Mouse (Mus musculus) adipocyte (in vitro differentiated cells): ENCODE results near the gene Spocd1.

ENCODE experiments used
- DNase-seq: peaks from one replicate; pipeline ENCODE4 v3.0.0-alpha.2; 2016; ENCODE audit warnings: low spot score

Gene Spocd1

GRCm38 (mm10) chr4:129974285-129974684 is 45.2 kb downstream of the Spocd1 start:
- no peak for DNase-seq

GRCm38 (mm10) chr4:129977256-129977655 is 48.2 kb downstream of the Spocd1 start:
- no peak for DNase-seq

- no peak for DNase-seq
Measured at GRCm38 (mm10) chr4:129978227-129978626, 49.2 kb downstream of the Spocd1 start.

GRCm38 (mm10) chr4:129978930-129979329 is 49.9 kb downstream of the Spocd1 start:
- no peak for DNase-seq

- no peak for DNase-seq
Measured at GRCm38 (mm10) chr4:129981657-129982056, 52.6 kb downstream of the Spocd1 start.

GRCm38 (mm10) chr4:129983046-129983445 is 54.0 kb downstream of the Spocd1 start:
- no peak for DNase-seq

GRCm38 (mm10) chr4:129983764-129984420 is 54.8 kb downstream of the Spocd1 start:
- peak; percentile 64 for DNase-seq

- DNase-seq: no peak
Measured at GRCm38 (mm10) chr4:129984421-129985061, 55.5 kb downstream of the Spocd1 start, which contains the start of gene Adgrb2. Adgrb2 (plus strand) TSS chr4:129984870.

GRCm38 (mm10) chr4:129985161-129985670 is 56.2 kb downstream of the Spocd1 start:
- DNase-seq: no peak

GRCm38 (mm10) chr4:129985671-129986441 is 56.8 kb downstream of the Spocd1 start:
- DNase-seq: no peak

- no peak for DNase-seq
Measured at GRCm38 (mm10) chr4:129987825-129988504, 58.9 kb downstream of the Spocd1 start.

- no peak for DNase-seq
Measured at GRCm38 (mm10) chr4:129989925-129990324, 60.9 kb downstream of the Spocd1 start.

GRCm38 (mm10) chr4:129992720-129993119 is 63.7 kb downstream of the Spocd1 start:
- DNase-seq: no peak

- peak; percentile 26 for DNase-seq
Measured at GRCm38 (mm10) chr4:129993213-129993612, 64.2 kb downstream of the Spocd1 start.

- peak; percentile 36 for DNase-seq
Measured at GRCm38 (mm10) chr4:129993944-129994695, 65.1 kb downstream of the Spocd1 start.

GRCm38 (mm10) chr4:129994728-129995127 is 65.7 kb downstream of the Spocd1 start:
- no peak for DNase-seq

GRCm38 (mm10) chr4:129995255-129995654 is 66.2 kb downstream of the Spocd1 start:
- no peak for DNase-seq

GRCm38 (mm10) chr4:129996015-129996414 is 67.0 kb downstream of the Spocd1 start:
- DNase-seq: no peak

- DNase-seq: no peak
Measured at GRCm38 (mm10) chr4:129998124-129998523, 69.1 kb downstream of the Spocd1 start.

GRCm38 (mm10) chr4:130001710-130002109 is 72.7 kb downstream of the Spocd1 start:
- DNase-seq: no peak

- DNase-seq: no peak
Measured at GRCm38 (mm10) chr4:130002157-130002556, 73.1 kb downstream of the Spocd1 start.
